Mouse (Mus musculus) MEL-GATA-1-ER (cell line): Measurements from ENCODE around the gene Cbx1.
"Not testable (repeated sequence)": the region's sequence is repeated elsewhere in the genome, so short reads cannot be mapped to it uniquely, and the experiment has no call there.

ENCODE experiments used
- DNase-seq: peaks from one replicate; pipeline ENCODE4 v3.0.0-alpha.2; 2012; ENCODE audit warnings: low read depth; ENCODE audit errors: extremely low read depth

The Cbx1 gene

GRCm38 (mm10) chr11:96837298-96837697 is 48.4 kb downstream of the Cbx1 start:
- DNase-seq = no peak

GRCm38 (mm10) chr11:96838341-96838740 is 49.4 kb downstream of the Cbx1 start:
- DNase-seq = no peak

- no peak for DNase-seq
Observed at GRCm38 (mm10) chr11:96839428-96839827, 50.5 kb downstream of the Cbx1 start.

- DNase-seq = no peak
Observed at GRCm38 (mm10) chr11:96839877-96840276, 51.0 kb downstream of the Cbx1 start.

- DNase-seq = no peak
Observed at GRCm38 (mm10) chr11:96840290-96840689, 51.4 kb downstream of the Cbx1 start.

- DNase-seq = no peak
Observed at GRCm38 (mm10) chr11:96843627-96844026, 54.7 kb downstream of the Cbx1 start.

- no peak for DNase-seq
Observed at GRCm38 (mm10) chr11:96847240-96847639, 58.3 kb downstream of the Cbx1 start.

- no peak for DNase-seq
Observed at GRCm38 (mm10) chr11:96848694-96849093, 59.8 kb downstream of the Cbx1 start.

- DNase-seq = not testable (repeated sequence)
Observed at GRCm38 (mm10) chr11:96849145-96849544, 60.2 kb downstream of the Cbx1 start.

GRCm38 (mm10) chr11:96849681-96850467 is 60.9 kb downstream of the Cbx1 start, which contains the start of gene Copz2:
Gene Copz2, plus strand, starts transcription at chr11:96849870.
- DNase-seq = no peak

GRCm38 (mm10) chr11:96857446-96857845 is 68.5 kb downstream of the Cbx1 start:
- DNase-seq = no peak
